Mouse (Mus musculus) hindbrain, embryonic 13.5 days (tissue): ENCODE results near the gene Capn11. TPM values are rescaled to one million over a fixed set of nuclear protein-coding genes. Genes with fewer than 3 reads are reported as not detected.

Source experiments
- ATAC-seq: fragments of 200-750 bp; cut with Nextera tagmentation; 2 replicates; pipeline ENCODE4 v1.8.0; 2017; ENCODE audit warnings: moderate TSS enrichment; ENCODE audit not compliant: low FRiP score
- H3K27ac ChIP-seq: fragments of 300-500 bp; sonication (generic); 2 replicates; pipeline ENCODE4 v1.5.1; 2015; ENCODE audit warnings: inconsistent platforms, mild to moderate bottlenecking, moderate library complexity
- H3K27me3 ChIP-seq: fragments of 300-500 bp; sonication (generic); 2 replicates; pipeline ENCODE4 v1.6.1; 2015; ENCODE audit warnings: mild to moderate bottlenecking, inconsistent platforms
- H3K36me3 ChIP-seq: fragments of 300-500 bp; sonication (generic); 2 replicates; pipeline ENCODE4 v1.6.1; 2015; ENCODE audit warnings: mild to moderate bottlenecking, inconsistent platforms
- H3K4me1 ChIP-seq: fragments of 300-500 bp; sonication (generic); replicated peaks from 2 replicates; pipeline ENCODE4 v1.6.1; 2015; ENCODE audit warnings: inconsistent platforms
- H3K4me2 ChIP-seq: fragments of 300-500 bp; sonication (generic); 2 replicates; pipeline ENCODE4 v1.6.1; 2015; ENCODE audit warnings: inconsistent platforms, mild to moderate bottlenecking, moderate library complexity
- H3K4me3 ChIP-seq: fragments of 300-500 bp; sonication (generic); 2 replicates; pipeline ENCODE4 v1.5.1; 2015; ENCODE audit warnings: mild to moderate bottlenecking, inconsistent platforms
- H3K9ac ChIP-seq: fragments of 300-500 bp; sonication (generic); 2 replicates; pipeline ENCODE4 v1.6.1; 2015; ENCODE audit warnings: mild to moderate bottlenecking, inconsistent platforms
- H3K9me3 ChIP-seq: fragments of 300-500 bp; sonication (generic); 2 replicates; pipeline ENCODE4 v1.6.1; 2016; ENCODE audit warnings: inconsistent platforms
- WGBS: fragments of 180-500 bp; shearing (Covaris S2); methylation state at CpG from one replicate; pipeline ENCODE4 v1.1.7; 2015; 5-methylcytosine and 5-hydroxymethylcytosine counted together
- polyA plus RNA-seq: library from polyadenylated mRNA; unstranded; fragments of >200 nt; fragmentation: Nextera tagmentation; extraction: Ambion mirVana; gene quantifications from 2 replicates; pipeline ENCODE4 v1.2.1, GENCODE M21; 2015

Capn11 gene
- polyA plus RNA-seq, 1 experiment from 2014 or later = 0.95 TPM

DNA sequence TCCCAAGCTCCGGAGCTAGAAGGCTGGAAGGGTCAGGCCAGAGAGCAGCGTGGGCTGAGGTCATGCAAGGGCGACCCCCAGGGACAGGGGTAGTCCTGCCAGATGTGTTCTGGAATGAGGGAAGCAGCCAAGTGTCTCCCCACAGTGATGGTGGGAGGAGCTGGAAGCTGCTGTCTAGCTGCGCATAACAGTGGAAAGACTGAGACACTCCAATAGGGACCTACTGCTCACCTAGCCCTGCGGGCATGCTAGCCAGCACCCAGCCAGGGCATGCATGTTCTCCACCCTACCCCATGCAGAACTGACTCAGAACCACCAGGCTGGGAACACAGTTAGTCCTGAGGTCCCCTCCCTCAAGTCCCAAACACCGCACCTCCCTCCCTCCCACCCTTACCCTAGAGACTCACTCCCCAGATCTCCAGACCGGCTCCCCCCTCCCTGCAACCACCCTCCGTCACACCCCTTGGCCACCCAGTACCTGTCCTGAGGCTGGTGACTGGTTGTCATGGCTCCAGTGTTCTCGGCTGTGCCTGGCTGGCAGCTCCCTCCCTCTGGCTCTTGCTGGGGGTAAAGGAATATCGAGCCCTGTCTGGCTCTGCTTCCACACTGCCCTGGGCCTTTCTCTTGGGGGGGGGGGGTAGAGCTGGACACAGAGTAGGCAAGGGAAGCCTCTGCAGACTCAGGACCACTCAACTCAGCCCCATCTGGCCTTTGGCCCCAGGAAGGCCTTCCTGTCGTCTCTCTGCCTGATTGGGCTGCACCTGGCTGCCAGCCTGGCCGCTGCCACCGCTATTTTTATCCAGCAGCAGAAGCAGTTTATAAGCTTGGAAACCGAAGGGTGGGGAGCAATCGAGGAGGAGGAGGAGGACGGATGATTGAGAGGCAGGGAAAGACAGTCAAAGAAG, 67.2 kb downstream of the Capn11 start:
- no peaks in the 10 kb centered on the region for H3K9me3 ChIP-seq
- H3K9ac ChIP-seq = peak overlapping the region; percentile 49
- no peak overlapping the region for H3K4me3 ChIP-seq
- peaks cover 57% of the 10 kb centered on the region for H3K4me1 ChIP-seq
- H3K27ac ChIP-seq = no peak overlapping the region
- peak overlapping the region; percentile 10 for H3K4me2 ChIP-seq
- H3K27me3 ChIP-seq = peaks cover 37% of the 10 kb centered on the region
- no peak for ATAC-seq
- 0 out of 2 replicates have a peak, but pooled peaks cover 1% of the 10 kb centered on the region for H3K36me3 ChIP-seq
- WGBS = 48% methylated on average over 16 of the region's 16 CpGs

DNA sequence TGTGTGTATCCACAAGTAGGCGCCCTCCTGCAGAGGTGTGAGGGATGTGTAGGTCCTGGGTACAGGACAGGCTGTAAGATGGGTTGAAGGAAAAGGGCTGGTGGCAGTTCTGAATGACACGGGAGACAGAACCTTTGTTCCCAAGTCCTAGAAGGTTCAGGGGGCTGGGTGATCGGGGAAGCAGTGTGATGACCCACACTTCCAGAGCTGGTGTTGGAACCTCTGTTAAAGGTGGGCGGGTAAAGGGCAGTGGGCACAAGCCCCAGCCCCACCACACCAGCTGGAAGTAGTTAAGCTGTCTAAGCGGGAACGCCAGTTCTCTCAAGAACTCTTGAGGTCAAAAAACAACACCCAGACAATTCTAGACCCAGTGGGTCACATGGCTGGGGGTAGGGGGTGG, 68.7 kb downstream of the Capn11 start:
- peaks cover 47% of the 10 kb centered on the region for H3K4me1 ChIP-seq
- no peak overlapping the region for H3K27ac ChIP-seq
- H3K4me2 ChIP-seq = no peak overlapping the region
- H3K4me3 ChIP-seq = no peak overlapping the region
- ATAC-seq = no peak
- peaks cover 29% of the 10 kb centered on the region for H3K27me3 ChIP-seq
- no peak overlapping the region for H3K9ac ChIP-seq
- 0 out of 2 replicates have a peak, but pooled peaks cover 4% of the 10 kb centered on the region for H3K36me3 ChIP-seq
- WGBS = 88% methylated on average over 6 of the region's 6 CpGs
- H3K9me3 ChIP-seq = no peaks in the 10 kb centered on the region

DNA sequence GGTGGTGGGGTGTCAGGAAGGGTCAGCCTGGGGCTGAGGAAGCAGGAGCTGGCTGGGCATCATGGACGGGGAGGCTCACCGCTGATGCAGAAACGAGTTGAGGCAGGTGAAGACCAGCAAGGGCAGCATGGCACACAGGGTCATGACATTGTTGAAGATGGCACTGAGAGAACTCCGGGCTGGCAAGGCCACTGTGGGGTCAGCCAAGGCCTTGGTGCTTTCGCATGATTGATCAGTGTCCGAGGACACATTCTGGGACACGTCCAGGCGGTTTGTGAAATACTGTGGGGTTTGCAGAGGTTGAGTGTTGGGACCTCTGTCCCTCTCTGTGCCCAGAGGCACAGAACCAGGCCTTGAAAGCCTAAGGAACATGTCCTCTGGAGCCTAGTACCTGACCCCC, 69.3 kb downstream of the Capn11 start:
- no peak overlapping the region for H3K4me2 ChIP-seq
- 0 out of 2 replicates have a peak, but pooled peaks cover 4% of the 10 kb centered on the region for H3K36me3 ChIP-seq
- no peak overlapping the region for H3K9ac ChIP-seq
- H3K9me3 ChIP-seq = no peaks in the 10 kb centered on the region
- no peak overlapping the region for H3K4me3 ChIP-seq
- ATAC-seq = no peak
- H3K4me1 ChIP-seq = peaks cover 47% of the 10 kb centered on the region
- peaks cover 25% of the 10 kb centered on the region for H3K27me3 ChIP-seq
- no peak overlapping the region for H3K27ac ChIP-seq
- 93% methylated on average over 8 of the region's 8 CpGs for WGBS

DNA sequence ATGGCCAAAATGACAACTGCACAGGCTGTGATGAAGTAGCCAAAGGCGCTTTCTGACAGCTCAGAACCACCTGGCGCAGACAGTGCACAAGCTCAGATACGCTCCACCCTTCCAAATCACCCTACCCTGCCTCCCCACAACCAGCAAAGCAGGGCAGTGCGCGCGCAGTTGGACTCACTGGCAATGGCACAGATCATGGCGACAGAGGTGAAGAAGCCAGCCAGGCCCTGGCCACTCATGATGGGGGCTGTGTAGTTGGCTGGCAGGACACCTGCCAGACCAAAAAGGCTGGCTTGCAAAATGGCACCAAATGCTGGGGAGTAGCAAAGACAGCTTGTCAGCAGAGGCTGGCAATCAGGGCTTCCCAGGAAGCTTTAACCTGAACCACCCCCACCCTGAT, 69.9 kb downstream of the Capn11 start:
- Histone ChIP-seq H3K4me3 (no peak overlapping the region), H3K4me1 (peaks cover 47% of the 10 kb centered on the region), H3K27me3 (peaks cover 19% of the 10 kb centered on the region), H3K36me3 (0 out of 2 replicates have a peak, but pooled peaks cover 4% of the 10 kb centered on the region), H3K4me2 (no peak overlapping the region), H3K27ac (no peak overlapping the region), H3K9me3 (no peaks in the 10 kb centered on the region), H3K9ac (no peak overlapping the region)
- no peak for ATAC-seq
- 97% methylated on average over 7 of the region's 7 CpGs for WGBS

DNA sequence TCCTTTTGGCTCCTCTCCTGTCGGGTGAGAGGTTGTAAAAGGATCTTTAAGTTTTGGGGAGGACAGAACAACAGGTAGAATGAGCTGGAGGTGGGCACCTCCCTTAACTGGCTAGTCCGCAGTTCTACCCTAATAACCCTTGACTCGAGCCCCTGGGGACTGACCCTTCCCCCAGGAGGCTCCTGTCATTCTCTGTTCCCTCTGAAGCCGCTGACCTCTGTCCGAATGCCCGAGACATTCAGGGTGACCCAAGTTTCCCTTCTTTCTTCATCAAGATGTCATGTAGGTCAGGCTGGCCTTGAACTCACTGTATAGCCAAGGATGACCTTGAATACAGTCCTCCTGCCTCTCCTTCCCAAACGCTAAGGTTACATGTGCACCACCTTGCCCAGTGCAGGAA, 70.8 kb downstream of the Capn11 start:
- Histone ChIP-seq H3K9me3 (no peaks in the 10 kb centered on the region), H3K27me3 (peaks cover 11% of the 10 kb centered on the region), H3K4me3 (no peak overlapping the region), H3K9ac (no peak overlapping the region), H3K36me3 (0 out of 2 replicates have a peak, but pooled peaks cover 4% of the 10 kb centered on the region), H3K4me1 (peaks cover 40% of the 10 kb centered on the region), H3K27ac (no peak overlapping the region), H3K4me2 (no peak overlapping the region)
- ATAC-seq = no peak
- 95% methylated on average over 7 of the region's 7 CpGs for WGBS

DNA sequence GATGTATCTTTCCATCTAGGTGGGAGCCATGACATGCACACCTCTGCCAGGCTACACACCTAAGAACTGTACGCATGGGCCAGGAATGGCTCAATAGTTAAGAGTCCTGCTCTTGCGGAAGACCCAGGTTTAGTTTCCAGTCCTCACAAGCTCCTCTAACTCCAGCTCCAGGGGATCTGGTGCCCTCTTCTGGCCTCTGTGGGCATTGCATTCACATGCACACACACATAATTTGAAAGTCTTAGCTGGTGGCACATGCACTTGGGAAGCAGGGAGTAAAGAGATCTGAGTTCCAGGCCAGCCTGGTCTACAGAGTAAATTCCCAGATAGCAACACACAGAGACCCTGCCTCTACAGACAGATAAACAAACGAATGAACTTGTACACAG, 72.7 kb downstream of the Capn11 start:
- H3K9ac ChIP-seq = no peak overlapping the region
- H3K36me3 ChIP-seq = 0 out of 2 replicates have a peak, but pooled peaks cover 4% of the 10 kb centered on the region
- H3K4me2 ChIP-seq = no peak overlapping the region
- H3K4me3 ChIP-seq = no peak overlapping the region
- H3K27me3 ChIP-seq = no peaks in the 10 kb centered on the region
- H3K27ac ChIP-seq = no peak overlapping the region
- H3K9me3 ChIP-seq = no peaks in the 10 kb centered on the region
- ATAC-seq = no peak
- WGBS = 98% methylated on average over 3 of the region's 3 CpGs
- H3K4me1 ChIP-seq = peaks cover 21% of the 10 kb centered on the region

DNA sequence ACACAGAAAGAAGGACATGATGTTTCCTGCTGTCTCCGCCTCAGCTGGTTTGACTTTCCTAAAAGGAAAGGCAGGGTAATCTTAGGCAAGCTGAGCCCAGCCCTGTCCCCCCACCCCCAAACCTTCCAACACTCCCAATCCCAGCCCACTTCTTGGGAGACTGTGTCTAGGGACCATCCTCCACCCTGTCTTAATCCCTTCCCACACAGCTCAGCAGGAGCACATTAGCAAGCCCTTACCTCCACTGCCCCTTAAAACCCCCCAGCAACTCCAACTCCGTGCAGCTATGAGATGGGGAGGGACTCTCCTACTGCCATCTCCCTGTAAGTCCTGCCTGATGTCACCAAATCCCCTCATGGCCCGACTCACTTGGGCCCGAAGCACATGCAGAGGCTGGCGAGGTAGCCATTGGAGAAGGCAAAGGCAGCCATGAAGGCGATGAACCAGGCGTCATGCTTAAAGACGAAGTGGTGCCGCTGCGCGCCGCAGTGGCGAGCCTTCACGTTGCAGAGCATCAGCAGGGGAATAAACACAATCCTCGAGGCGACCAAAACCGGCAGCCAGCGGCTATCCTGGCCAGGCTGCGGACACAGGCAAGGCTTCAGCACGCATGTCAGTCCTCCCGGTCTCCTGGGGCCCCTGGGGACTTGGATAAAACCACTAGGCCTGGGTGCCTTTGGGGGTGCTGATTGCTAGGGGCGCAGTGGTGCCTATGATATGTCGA, 73.2 kb downstream of the Capn11 start:
- Histone ChIP-seq H3K9me3 (no peaks in the 10 kb centered on the region), H3K9ac (peak overlapping the region; percentile 29; the same call in 1 of the 2 replicates), H3K27ac (peak overlapping the region; percentile 69), H3K4me3 (no peak overlapping the region), H3K36me3 (0 out of 2 replicates have a peak, but pooled peaks cover 4% of the 10 kb centered on the region), H3K4me2 (no peak overlapping the region), H3K4me1 (peaks cover 24% of the 10 kb centered on the region), H3K27me3 (no peaks in the 10 kb centered on the region)
- no peak for ATAC-seq
- 66% methylated on average over 23 of the region's 23 CpGs for WGBS

DNA sequence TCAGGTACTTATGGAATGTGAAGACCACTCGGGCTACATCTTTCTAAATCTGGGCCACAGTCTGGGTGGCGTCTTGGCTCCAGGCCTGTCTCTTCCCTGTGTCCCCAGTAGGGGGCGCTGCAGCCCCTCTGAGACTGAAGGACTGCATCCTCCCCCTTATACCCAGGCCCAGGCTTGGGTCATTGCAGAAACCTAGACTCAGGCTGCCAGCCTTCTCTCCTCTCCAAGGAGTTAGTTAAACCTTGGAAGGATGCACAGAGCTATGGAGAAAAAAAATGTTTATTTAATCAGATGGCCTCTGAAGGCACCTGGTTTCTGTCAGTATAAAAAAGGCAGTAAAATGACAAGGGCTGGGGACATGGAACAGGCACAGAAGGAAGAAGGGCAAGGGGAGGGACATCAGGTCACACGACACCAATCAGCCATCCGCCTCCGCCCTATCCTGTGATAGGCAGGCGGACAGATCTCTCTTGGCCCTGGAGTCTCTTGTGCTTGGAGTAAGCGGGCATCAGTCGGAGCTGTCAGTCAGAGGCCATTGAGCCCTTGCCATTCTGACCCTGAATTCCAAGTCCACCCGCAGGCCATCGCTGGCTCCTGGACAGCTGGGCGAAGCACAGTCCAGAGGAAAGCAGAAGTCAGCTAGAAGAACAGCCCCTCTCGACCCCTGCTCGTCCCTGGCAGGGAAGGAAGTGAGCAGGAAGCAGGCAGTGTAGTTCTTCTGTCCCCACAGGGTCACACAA, 74.0 kb downstream of the Capn11 start:
- 0 out of 2 replicates have a peak, but pooled peaks cover 4% of the 10 kb centered on the region for H3K36me3 ChIP-seq
- H3K9me3 ChIP-seq = no peaks in the 10 kb centered on the region
- no peak overlapping the region for H3K4me2 ChIP-seq
- H3K4me1 ChIP-seq = peaks cover 25% of the 10 kb centered on the region
- H3K4me3 ChIP-seq = no peak overlapping the region
- H3K27me3 ChIP-seq = no peaks in the 10 kb centered on the region
- peak; percentile 44; the same call in 1 of the 2 replicates for ATAC-seq
- peak overlapping the region; percentile 69 for H3K27ac ChIP-seq
- peak overlapping the region; percentile 29; the same call in 1 of the 2 replicates for H3K9ac ChIP-seq
- WGBS = 24% methylated on average over 14 of the region's 14 CpGs

DNA sequence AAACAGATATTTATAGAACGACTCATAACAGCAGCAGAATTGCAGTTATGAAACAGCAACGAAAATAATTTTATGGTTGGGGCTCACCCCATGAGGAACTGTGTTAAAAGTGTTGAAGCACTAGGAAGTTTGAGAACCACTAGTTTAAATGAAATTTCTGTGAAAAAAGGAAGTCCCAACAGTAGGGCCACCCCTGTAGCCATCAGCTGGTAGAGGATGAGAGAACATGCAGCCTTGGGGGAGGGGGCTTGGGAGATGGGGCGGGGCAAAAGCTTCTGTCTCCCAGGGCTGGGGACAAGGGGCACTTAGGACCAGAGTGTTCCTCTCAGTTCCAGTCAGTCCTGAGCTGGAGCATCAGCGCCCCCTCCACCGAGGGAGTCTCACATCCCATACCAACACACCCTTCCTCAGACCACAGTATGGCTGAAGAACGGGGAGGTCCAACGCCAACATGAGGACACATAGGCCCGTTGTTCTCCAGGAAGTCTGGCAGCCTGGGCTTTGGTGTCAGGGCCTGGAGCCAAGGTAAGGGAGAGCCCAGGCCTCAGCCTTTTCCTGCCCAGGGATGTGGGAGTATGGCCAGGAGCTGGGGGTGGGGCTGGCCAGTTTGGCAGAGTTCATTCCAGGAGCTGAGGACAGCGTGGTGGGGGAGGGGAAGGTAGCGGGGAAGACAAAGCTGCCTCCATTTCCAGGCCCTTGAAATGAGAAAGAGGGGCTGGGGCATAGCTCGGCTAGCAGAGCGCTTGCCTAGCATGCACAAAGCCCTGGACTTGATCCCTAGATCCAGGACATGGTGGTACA, 74.8 kb downstream of the Capn11 start:
- Histone ChIP-seq H3K27ac (peak overlapping the region; percentile 69), H3K27me3 (no peaks in the 10 kb centered on the region), H3K36me3 (0 out of 2 replicates have a peak, but pooled peaks cover 4% of the 10 kb centered on the region), H3K9ac (0 out of 2 replicates have a peak overlapping the region, but pooled peaks have one; percentile 29), H3K4me2 (no peak overlapping the region), H3K4me3 (no peak overlapping the region), H3K9me3 (no peaks in the 10 kb centered on the region), H3K4me1 (peaks cover 25% of the 10 kb centered on the region)
- WGBS = 39% methylated on average over 12 of the region's 12 CpGs
- ATAC-seq = peak; percentile 58

DNA sequence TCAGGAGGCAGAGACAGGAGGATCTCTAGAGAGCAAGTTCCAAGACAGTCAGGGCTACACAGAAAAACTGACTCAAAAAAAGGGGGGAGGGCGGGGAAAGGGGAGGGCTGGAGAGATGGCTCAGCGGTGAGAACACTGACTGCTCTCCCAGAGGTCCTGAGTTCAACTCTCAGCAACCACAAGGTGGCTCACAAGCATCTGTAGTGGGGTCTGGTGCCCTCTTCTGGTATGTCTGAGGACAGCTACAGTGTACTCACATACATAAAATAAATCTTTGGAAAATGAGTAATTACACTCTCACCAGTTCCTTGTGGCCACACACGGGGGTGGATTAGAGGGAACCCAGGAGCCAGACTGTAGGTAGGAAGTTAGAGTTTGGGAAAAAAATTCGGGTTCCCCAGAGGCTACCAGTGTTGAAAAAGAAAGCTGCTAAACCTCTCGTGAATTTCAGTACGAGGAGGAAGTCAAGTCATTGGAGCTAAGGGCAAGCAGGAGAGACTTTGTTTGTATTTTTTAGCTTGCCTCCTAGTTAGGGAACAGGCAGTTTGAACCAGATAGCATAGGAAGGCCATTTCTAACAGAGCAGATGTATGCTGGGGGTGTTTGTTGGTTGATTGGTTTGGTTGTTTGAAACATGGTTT, 76.3 kb downstream of the Capn11 start:
- WGBS = 69% methylated on average over 6 of the region's 6 CpGs

DNA sequence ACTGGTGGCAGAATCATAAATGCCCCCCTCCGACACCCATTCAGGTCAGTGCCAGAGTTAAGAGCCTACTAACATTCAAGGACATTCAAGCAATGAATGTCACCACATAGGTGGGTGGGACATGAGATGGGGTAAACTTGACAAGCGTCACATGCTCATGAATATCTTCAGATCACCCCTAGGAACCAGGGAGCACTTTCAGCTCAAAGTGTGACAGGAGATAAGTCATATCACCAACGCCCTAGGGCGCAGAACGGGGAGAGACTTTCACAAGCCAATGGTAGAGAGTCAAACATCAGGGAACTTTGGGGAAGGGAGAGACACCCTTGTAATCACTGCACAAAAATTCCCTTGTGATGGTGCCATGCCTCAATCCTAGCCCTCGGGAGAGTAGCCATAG, 76.9 kb downstream of the Capn11 start:
- Histone ChIP-seq H3K4me1 (peaks cover 25% of the 10 kb centered on the region), H3K9ac (no peak overlapping the region), H3K27me3 (no peaks in the 10 kb centered on the region), H3K36me3 (0 out of 2 replicates have a peak, but pooled peaks cover 4% of the 10 kb centered on the region), H3K9me3 (no peaks in the 10 kb centered on the region), H3K27ac (no peak overlapping the region), H3K4me3 (no peak overlapping the region), H3K4me2 (no peak overlapping the region)
- 95% methylated on average over 6 of the region's 6 CpGs for WGBS
- no peak for ATAC-seq

More for the DNA sequence above, 76.3 kb downstream of the Capn11 start:
- no peak overlapping the region for H3K9ac ChIP-seq
- no peaks in the 10 kb centered on the region for H3K9me3 ChIP-seq
- H3K27ac ChIP-seq = no peak overlapping the region
- H3K4me3 ChIP-seq = no peak overlapping the region
- H3K4me2 ChIP-seq = no peak overlapping the region
- H3K4me1 ChIP-seq = peaks cover 25% of the 10 kb centered on the region
- H3K36me3 ChIP-seq = 0 out of 2 replicates have a peak, but pooled peaks cover 4% of the 10 kb centered on the region
- no peaks in the 10 kb centered on the region for H3K27me3 ChIP-seq
- no peak for ATAC-seq
